Mouse (Mus musculus): ENCODE results near the gene Bcl2. TPM values are rescaled to one million over a fixed set of nuclear protein-coding genes. Genes with fewer than 3 reads are reported as not detected.

The Bcl2 gene
- total RNA-seq, 2 experiments from 2014 or later = 6.1 to 8.8 TPM

GRCm38 (mm10) chr1:106628279-106628678 is 85.8 kb downstream of the Bcl2 start:
- DNase-seq = no peak

GRCm38 (mm10) chr1:106627241-106627640 is 86.8 kb downstream of the Bcl2 start:
- no peak for DNase-seq

- no peak for DNase-seq
These were observed 93.7 kb downstream of the Bcl2 start for GRCm38 (mm10) chr1:106620174-106620931.

- no peak for DNase-seq
These were observed 95.3 kb downstream of the Bcl2 start for GRCm38 (mm10) chr1:106618814-106619213.

- DNase-seq = no peak
These were observed 97.1 kb downstream of the Bcl2 start for GRCm38 (mm10) chr1:106616955-106617354.

GRCm38 (mm10) chr1:106613371-106613770 is 100.7 kb downstream of the Bcl2 start:
- no peak for DNase-seq

- no peak for DNase-seq
These were observed 101.7 kb downstream of the Bcl2 start for GRCm38 (mm10) chr1:106612166-106613031.

- no peak for DNase-seq
These were observed 102.8 kb downstream of the Bcl2 start for GRCm38 (mm10) chr1:106611246-106611645.

- no peak for DNase-seq
These were observed 105.8 kb downstream of the Bcl2 start for GRCm38 (mm10) chr1:106608098-106608778.

GRCm38 (mm10) chr1:106606951-106607350 is 107.1 kb downstream of the Bcl2 start:
- DNase-seq = no peak

- no peak for DNase-seq
These were observed 110.7 kb downstream of the Bcl2 start for GRCm38 (mm10) chr1:106603406-106603805.

- DNase-seq = peak; percentile 38
These were observed 111.1 kb downstream of the Bcl2 start for GRCm38 (mm10) chr1:106602941-106603340.

- no peak for DNase-seq
These were observed 111.5 kb downstream of the Bcl2 start for GRCm38 (mm10) chr1:106602536-106602935.

- no peak for DNase-seq
These were observed 112.8 kb downstream of the Bcl2 start for GRCm38 (mm10) chr1:106601247-106601646.

GRCm38 (mm10) chr1:106600841-106601240 is 113.2 kb downstream of the Bcl2 start:
- DNase-seq = no peak

GRCm38 (mm10) chr1:106598292-106598583 is 115.8 kb downstream of the Bcl2 start:
- DNase-seq = no peak

GRCm38 (mm10) chr1:106597575-106598291 is 116.3 kb downstream of the Bcl2 start:
- no peak for DNase-seq

- DNase-seq = no peak
These were observed 117.7 kb downstream of the Bcl2 start for GRCm38 (mm10) chr1:106596380-106596779.

GRCm38 (mm10) chr1:106595286-106595885 is 118.7 kb downstream of the Bcl2 start:
- DNase-seq = no peak

GRCm38 (mm10) chr1:106591180-106591774 is 122.8 kb downstream of the Bcl2 start:
- DNase-seq = no peak

- no peak for DNase-seq
These were observed 124.9 kb downstream of the Bcl2 start for GRCm38 (mm10) chr1:106589141-106589540.

All from adrenal gland, postnatal 10 days (tissue).